Mouse (Mus musculus): Measurements from ENCODE around the gene Jmjd4.

- TF ChIP-seq POLR2A (IDR thresholded peaks at IDR 0.05; ENCODE audit: low read depth, low read length) (no peak), CTCF (conservative IDR thresholded peaks at IDR 0.05; ENCODE audit: insufficient read depth, insufficient read length, low read depth, low read length) (no peak)
These were observed 33.4 kb downstream of the Jmjd4 start for GRCm38 (mm10) chr11:59483212-59483611.

All from kidney, adult 2 months (tissue).